Mouse (Mus musculus): ENCODE results near the gene A2ml1.

The A2ml1 gene

DNA sequence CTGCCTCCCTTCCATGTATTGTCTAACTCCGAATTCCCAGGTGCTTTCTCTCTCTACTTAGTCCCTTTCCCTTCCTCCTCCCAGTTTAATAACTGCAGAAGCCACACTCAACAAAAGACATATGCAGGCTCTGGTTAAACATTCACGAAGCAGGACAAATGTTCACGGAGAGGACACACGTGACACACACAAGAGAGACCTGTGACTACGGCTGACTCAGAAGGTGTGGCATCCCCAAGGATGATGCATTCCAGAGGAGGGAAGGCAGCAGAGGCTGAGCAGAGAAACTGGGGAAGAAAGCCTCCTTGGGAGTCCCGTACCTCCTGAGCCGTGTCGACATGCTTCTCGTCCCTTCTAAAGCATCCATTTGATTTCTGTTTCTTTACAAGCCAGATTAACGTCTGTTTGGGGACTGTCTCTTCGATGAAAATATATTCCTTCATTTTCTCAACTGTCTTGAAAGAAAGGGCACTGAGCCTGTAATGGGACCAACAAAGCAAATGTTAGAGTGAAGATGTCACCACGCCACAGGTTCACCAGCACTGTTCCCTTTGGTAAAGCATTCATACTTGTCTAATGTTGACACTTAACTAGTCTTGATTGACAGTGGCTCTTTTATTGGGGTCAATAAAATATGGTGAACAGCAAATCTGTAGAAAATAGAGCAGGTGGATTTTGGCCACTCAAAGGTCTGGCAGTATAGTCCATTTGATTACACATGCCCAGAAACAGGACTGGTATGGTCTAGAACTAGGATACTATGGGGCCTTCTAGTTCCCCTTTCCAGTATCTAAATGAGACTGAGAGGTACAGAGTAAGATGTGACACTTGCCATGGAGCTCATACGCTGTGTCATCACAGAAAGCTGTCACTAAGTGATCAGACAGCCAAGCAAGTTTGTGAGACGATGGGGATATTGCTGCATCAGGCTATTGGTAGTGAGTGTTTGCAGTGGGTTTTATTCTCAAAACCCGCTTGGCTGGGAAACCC lies 31.6 kb downstream of the A2ml1 start:
- no peak for DNase-seq (ENCODE audit: low spot score in 2 of 2)

DNA sequence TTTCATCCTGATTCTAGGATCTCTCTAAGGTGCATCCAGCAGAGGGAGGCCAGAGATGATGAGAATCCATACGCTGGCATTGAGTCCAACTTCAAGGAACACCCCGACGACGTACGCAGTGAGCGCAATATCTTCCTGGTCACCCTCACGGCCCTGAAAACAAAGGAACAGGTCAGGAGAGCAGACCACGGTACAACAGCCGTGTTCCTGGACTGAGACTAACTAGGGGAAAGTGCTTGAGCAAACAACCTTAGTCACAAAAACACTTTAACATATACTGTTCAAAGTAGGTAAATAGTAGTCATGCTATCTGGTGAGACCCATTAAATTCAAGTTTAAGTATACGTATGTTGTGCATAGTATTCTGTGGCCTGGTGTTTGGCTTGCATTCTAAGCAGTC lies 32.9 kb downstream of the A2ml1 start:
- DNase-seq (ENCODE audit: low spot score in 2 of 2): no peak

DNA sequence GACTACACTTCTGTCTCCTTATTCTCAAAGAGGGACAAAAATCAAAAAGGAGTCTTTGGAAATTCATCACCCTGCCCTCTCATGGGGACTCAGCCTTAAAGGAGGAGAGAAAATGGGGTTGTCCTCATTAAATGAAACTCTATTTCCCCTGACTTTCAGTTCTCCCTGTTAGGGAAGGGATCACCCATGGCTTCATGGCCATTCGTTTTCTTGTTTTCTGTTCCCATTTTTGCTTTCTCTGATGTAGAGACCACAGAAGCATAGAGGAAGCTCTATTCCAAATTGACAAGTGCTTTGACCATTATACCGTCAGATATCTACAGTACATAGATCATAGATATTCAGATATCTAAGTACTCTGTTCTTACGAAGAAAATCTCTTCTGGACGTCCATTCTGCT lies 36.0 kb downstream of the A2ml1 start:
- no peak for DNase-seq (ENCODE audit: low spot score in 2 of 2)

DNA sequence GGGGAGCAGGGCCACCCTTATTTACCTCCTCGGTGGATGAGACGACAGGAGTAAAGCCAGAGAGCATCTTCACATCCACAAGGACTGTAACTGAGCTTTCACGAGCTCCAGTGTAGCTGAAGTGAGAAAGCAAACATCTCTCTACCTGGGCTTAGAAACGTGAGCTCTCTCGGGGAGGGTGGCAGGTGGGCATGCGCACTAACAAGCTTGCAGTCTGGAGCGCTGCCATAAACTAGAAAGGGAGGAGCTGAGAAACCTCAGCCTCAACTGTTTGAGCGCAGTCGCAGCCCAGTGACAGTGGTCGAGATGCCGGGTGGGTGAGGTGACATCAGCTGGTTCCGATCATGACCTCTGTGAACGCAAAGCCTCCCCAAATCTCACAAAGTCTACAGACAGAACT lies 38.2 kb downstream of the A2ml1 start:
- peak; percentile 12 to 17 for DNase-seq (ENCODE audit: low spot score in 2 of 2)

DNA sequence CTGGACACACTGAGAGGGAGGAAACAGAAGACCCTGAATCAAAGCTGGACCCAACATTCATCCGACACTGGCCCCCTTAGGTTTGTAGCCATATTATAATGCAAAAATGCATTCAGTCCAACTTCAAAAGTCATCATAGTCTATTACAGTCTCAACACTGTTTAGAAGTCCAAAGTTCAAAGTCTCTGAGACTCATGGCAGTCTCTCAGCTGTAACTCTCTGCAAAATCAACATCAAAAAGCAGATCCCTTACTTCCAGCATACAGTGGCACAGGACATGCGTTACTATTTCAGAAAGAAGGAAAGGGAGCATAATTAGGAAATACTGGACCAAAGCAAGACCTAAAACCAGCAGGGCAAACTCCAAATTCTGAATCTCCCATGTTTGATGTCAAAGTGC lies 46.2 kb downstream of the A2ml1 start:
- DNase-seq (ENCODE audit: low spot score in 2 of 2): no peak

DNA sequence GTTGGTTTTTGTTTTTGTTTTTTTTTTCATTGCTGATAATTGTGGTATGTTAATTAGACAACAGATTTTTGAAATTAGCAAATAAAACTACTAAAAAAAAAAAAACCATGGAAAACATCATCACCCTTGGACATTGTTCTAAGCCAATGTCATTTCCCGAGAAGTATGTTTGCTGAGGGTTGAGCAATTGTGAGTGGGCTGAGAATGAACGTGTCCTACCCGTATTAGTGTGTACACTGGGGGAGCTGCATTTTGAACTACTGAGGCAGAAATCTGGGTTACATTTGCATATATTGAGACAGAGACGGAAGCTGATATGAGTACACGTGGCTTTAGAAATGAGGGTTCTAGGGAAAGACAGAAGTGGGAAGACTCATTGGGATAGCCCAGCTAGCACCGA lies 48.1 kb downstream of the A2ml1 start:
- no peak for DNase-seq (ENCODE audit: low spot score in 2 of 2)

DNA sequence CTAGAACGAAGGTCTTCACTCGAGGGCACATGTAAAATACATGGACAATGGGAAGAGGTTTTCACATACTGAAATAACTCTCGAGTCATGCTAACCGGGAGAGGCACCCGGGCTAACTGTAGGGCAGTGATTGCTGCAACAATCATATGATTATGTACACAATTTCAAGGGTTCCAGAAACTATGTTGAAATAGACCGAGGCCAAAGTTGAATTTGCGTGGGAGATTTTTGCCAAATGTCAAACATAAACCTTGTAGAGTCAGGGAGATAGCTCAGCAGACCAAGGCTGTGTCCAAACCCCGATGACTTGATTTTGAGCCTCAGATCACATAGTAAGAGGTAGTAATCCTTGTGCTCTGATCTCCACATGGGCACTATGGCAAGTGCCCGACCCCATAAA lies 48.7 kb downstream of the A2ml1 start:
- DNase-seq (ENCODE audit: low spot score in 2 of 2): no peak

DNA sequence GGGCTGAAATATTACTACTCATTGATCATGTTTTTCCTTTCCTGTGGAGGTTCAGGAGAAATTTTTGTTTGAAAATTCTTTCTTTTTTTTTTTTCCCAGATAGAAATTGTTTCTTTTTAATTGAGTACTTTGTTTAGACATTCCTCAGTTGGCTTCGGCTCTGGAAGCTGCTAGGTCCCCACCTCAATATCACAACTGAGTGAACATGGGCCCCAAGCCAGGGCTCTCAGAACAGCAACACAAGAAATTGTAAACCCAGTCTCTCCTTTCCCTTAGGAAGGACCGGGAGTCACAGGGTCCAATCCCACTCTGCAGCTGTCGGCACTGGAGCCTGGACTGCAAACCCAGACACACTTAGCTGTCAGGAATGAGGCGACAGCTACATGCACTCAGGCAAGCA lies 52.9 kb downstream of the A2ml1 start:
- DNase-seq (ENCODE audit: low spot score in 2 of 2): no peak

DNA sequence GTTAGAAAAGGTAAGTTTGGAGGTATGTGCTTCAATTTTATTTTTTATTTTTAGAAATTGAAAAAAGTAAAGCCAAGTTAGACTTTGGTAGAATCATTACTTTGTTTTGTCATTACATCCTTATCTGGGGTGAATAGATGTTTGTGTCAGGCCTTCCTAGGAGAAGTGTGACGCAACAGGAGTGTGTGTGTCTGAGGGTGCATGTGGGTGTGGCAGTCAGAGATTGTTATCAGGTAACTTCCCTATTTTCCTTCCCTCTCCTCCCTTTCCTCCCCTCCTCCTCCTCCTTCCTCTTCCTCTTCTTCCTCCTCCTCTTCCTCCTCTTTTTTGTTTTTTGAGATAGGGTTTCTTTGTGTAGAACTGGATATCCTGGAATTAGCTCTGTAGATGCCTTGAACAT lies 54.3 kb downstream of the A2ml1 start:
- DNase-seq (ENCODE audit: low spot score in 2 of 2): no peak

DNA sequence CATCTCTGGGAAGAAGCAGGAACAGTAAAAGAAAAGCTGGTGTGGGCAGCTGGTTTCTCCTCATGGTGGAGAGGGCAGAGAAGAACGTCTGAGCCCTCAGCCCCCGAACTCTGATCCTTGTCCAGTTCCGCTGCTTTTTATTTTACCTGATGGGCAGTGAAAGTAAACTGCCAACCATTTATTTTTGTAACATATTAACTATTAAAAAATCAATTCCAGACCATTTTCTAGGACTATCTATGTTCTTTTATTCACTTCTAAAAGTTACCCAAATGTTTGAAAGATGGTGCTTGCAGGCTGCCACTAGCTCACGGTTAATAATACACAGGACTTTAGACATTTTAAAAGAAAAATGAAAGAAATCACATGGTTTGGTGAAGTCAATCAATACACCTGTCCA lies 54.8 kb downstream of the A2ml1 start, which contains the start of gene Pzp:
Gene Pzp, minus strand, starts transcription at position 120 of the 400 bp plus-strand sequence.
- DNase-seq (ENCODE audit: low spot score in 2 of 2): no peak

DNA sequence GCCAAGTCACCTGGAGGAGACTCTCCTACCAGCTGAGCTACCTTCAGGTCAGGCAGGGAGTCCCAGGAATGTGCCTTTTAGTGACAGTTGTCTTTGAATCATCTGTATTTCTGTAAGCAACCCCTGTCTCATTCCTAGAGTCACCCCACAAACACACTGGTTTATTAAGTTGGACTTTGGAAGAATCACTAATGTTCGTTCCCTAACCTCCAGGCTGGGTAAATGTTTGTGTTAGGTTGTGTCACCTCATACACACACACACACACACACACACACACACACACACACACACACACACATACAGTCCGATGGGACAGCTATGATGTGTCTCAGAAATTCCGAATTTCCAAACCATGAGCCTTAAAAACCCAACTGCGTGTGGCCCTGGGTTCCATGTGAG lies 55.6 kb downstream of the A2ml1 start:
- DNase-seq (ENCODE audit: low spot score in 2 of 2): no peak

DNA sequence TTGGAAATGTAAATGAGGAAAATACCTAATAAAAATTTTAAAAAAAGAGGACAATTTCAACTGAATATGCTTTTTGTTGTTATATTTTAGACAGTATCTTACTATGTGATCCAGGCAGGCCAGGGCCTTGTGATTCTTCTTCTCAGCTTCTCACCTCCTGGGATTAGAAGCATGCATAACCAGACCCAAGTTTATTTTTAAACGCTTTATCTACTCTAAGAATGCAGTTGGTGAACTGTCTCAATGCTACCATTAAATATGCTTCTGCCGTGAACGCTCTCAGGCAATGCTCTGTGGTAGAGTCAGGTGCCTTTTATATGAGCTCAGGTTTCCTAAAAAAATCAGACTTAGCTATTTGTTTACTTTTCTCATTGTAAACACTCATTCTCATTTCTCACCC lies 58.0 kb downstream of the A2ml1 start:
- DNase-seq (ENCODE audit: low spot score in 2 of 2): no peak

DNA sequence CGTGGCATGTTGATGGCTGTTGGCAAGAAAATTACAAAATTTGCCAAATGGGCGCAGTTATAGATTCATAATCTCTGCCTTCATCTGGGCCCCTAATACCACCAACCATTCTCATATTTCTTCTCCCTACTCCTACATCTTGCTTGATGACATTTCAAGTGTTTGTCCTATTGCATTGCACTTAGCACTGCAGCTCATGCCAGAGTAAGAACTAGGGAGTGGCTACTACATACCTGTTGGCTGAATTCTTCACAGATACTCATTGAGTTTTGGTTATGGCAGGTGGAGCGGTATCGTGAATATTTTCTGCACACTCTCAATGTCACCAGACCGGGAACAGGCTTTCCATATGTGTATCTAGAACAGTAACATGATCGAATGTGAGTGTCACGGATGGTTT lies 62.2 kb downstream of the A2ml1 start:
- DNase-seq (ENCODE audit: low spot score in 2 of 2): no peak

DNA sequence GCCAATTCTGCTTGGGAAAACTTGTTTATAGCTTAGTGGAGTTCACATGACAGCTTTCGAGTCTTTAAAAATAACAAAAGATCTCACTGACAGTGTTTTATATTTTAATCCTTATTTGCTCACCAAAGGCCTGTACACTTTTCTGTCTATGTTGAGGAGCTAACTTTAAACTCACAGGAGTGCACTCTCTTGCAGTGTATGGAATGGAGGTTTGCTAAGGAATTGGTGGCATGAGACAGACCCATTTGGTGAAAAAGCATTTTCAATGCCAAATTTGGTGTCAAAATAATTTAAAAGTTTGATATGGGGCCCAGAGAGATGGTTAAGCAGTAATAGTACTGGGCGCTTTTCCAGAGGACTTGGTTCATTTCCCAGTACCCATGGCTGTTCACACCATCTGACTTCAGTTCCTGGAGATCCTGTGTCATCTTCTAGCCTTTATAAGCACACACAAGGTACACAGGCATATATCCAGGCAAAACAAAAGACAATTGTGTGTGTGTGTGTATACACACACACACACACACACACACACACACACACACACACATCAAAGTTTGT lies 75.7 kb downstream of the A2ml1 start:
- DNase-seq (ENCODE audit: low spot score in 2 of 2): no peak

DNA sequence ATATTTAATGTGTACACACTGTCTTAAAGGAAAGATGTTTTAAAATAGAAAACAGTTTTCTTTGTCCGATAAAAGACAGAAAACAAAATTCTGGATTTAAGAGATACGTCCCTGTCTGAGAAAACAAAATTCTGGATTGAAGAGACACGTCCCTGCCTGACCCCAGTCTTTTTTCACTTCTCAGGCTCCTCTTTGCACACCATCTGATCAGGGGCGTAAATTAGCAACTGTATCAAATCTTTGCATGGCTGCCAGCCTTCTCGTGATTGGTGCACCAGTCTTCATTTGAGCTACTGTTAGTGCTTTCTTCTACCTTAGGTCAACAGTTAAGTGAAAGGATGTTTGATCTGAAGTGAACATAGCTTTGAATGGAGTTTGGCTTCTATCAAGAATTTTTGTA lies 76.7 kb downstream of the A2ml1 start:
- DNase-seq (ENCODE audit: low spot score in 2 of 2): no peak

DNA sequence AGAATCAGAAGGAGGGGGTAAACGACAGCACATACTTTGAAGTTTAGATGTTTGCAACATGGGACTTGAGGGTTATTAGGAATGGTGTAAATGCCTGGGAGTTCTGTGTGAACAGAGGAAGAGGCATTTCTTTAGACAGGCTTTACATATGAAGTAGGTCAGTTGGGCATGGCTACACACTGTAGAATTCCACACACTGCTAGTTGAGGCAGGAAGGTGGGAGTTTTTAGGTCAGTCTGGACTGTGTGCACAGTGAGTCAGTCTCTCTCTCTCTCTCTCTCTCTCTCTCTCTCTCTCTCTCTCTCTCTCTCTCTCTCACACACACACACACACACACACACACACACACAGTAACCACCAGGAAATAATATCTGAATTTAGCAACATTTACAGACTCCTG lies 86.1 kb downstream of the A2ml1 start:
- DNase-seq (ENCODE audit: low spot score in 2 of 2): no peak

DNA sequence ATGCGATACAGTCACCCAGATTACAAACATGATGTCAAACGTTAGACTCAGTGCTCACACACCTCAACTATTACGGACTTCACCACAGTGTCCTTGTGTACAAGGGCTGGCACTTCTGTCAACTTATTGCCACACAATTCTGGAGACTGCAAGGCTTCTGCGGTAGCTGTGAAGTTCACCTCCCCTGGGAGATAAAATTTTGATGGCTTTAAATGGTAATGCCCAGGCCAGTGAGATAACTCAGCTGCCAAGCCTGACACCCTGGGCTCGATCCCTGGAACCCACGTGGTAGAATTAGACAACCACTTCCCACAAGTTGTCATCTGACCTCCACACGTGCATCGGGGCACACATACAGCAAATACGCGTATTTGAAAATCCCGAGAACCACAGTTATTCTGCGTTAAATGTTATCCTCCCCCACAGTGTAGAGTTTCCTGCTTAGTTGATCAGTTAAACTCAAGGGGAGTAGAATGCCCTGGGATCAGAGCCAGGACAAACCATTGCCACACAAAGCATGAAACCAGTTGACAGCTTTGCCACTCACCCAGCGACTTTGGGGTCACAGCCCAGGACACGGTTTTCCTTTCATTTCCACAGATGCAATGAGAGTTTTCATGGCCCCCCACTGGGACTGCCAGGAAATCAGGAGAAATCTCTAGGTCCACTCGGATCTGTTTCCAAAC lies 86.6 kb downstream of the A2ml1 start:
- DNase-seq (ENCODE audit: low spot score in 2 of 2): no peak

DNA sequence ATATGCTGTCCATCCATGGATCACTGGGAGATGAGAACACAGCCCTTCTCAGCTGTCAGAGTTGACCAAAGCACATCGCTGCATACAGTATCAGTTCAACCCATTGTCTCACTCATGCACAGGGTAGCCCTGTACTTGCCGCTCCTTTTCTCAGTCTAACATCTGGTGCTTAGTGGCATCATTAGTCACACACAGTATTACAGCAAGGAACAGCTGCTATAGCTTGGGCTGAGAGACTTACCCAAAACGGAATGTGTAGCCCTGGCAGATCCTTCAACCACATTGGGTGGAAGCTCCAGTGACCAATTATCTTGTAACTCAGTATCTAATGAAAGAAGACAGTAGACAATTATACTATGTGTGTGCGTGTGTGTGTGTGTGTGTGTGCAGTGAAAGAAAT lies 89.5 kb downstream of the A2ml1 start:
- DNase-seq (ENCODE audit: low spot score in 2 of 2): no peak

DNA sequence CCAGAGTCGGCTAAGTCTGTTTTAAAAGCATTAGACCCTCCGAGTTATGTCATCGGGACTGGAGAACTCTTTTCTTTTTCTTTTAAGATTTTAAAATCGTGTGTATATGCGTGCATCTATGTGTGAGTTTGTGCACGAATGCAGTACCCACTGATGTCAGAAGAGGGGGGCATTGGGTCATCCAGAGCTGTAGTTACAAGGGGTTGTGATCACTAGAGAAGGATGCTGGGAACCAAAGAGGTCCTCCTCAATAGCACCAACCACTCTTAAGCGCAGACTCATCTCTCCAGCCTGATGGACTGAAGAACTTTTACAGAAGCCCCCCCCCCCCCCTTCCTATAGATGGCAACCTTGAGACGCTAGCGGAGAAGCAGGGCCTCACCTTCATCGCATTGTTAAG lies 91.3 kb downstream of the A2ml1 start:
- DNase-seq (ENCODE audit: low spot score in 2 of 2): no peak

All from right cerebral cortex, postnatal 36 days (tissue).